Mouse (Mus musculus) monocyte, adult 5-6 weeks (primary cell): ENCODE results near the gene Adipor2. TPM values are rescaled to one million over a fixed set of nuclear protein-coding genes. Genes with fewer than 3 reads are reported as not detected.
A peak's percentile ranks its signal among the peaks of the same experiment; 100 is the strongest.

Experiments
- ATAC-seq: fragments of 153-309, 156-312 bp; replicated peaks from 2 replicates; pipeline ENCODE4 v1.8.0; 2017; ENCODE audit warnings: mild to moderate bottlenecking; ENCODE audit not compliant: low TSS enrichment, insufficient number of reproducible peaks, severe bottlenecking, poor library complexity, low FRiP score
- total RNA-seq: library from RNA; stranded (forward); fragments of 200-1000, 200-491, 200-594 nt; gene quantifications from 3 replicates; pipeline ENCODE4 v1.2.3, GENCODE M21; 2017

The Adipor2 gene
- total RNA-seq, 1 experiment from 2014 or later, result 127 TPM

DNA sequence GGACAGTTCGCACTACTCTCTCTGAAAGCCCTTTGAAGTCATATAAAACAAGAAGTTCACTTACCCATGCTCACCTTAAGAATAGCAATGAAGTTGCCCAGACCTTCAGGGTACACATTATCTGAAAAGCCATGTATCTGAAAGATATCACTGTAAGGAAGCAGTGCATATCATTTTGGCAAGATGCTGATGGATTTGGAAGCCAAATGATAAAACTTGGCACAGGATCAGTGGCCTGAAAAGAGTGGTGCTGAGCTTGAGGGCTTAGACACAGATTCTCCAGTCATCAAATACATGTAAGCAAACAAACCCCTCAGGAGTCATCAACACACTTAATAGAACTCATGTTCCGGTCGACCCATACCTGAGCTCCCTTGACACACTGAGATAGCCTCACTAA lies 16.9 kb downstream of the Adipor2 start:
- no peak for ATAC-seq

DNA sequence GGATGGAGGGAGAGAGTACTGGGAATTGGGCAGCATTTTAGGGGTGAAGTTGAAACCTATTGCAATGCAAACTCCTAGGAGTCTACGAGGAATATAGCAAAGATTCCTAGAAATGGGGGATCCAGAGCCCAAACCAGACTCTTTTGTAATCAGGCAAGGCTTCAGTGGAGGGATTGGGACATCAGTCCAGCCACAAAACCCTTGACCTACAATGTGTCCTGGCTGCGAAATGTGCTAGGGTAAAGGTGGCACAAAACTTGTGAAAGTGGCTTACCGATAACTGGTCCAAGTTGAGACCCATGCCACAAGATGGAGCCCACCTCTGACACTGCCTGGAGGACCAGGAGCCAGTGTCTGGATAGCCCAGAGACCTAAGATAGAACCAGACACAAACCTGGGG lies 18.1 kb downstream of the Adipor2 start:
- ATAC-seq, result no peak

DNA sequence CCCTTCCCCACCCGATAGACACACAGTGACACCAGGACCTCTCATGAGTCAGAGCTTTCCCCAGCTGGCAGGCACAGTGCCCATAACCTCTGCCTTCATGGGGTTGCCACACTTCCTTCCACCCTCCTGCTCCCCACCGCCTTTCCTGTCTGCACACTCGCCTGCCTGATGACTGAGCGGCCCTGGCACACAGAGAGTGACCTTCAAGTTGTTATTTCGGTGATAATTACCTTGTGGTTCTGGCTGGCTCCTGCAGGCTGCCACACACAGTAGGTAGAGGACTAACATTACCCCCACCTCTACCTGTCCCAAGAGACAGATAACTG lies 21.2 kb downstream of the Adipor2 start:
- ATAC-seq, result peak; percentile 99

- peak; percentile 61 for ATAC-seq
Measured at GRCm38 (mm10) chr6:119395421-119396308, 21.8 kb downstream of the Adipor2 start.

GRCm38 (mm10) chr6:119392836-119393235 lies 24.7 kb downstream of the Adipor2 start:
- no peak for ATAC-seq

DNA sequence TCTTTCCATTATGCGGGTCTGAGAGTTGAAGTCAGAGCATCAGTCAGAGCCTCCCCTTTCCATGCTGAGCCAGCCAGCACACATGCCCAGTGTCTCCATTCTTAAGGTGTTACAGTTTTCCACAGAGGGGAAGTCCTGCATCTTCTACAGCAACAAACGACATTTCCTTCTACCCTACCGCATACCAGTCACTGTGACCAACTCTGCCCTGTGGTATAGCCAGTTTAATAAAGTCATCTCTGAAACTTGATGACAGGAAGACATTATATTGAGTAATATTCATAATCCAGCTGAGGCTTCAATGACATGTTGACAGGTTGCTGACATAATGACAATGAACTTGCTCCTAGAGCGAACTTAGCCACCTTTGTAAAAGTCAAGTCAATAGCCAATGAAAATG lies 26.8 kb downstream of the Adipor2 start:
- ATAC-seq, result no peak

GRCm38 (mm10) chr6:119389089-119389488 lies 28.4 kb downstream of the Adipor2 start:
- ATAC-seq, result no peak

GRCm38 (mm10) chr6:119388650-119389012 lies 28.9 kb downstream of the Adipor2 start:
- ATAC-seq, result peak; percentile 99

DNA sequence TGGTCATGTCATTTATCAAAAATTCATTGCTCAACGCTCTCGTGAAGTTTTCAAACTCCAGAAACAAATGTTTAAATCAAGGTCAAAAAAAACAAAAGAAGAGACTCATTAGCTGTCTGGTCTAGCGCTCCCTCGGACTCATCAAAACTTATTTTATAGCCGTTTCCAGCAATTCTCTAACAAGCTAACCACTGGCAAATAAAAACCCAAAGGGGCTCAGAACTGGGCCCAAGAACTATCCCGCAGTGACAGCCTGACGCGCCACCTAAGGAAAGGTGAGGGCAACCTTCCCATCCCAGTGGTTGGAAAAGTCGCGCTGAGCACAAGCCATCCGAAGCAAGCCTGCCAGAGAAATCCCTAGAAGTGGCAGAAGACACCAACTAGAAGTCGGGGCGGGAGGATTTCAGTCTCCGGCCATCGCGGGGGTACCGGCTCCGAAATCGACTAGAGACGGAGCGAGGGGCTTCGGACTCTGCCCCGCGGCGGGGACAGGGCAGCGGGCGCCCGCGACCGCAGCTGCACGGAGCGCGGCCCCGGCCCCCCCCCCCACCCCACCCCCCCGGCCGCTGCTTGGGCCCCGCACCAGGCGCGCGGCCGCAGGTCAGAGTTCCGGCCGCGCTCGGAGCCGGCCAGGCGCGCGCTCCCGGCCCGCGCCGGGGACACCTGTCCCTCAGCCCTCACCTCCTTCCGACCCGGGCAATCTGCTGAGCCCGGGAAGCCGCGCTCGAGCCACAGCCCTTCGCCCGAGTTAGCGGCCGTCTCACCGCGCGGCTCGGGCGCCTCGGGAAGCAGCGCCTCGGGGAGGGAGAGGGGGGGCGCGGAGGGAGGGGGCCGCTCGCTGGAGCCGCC lies 29.5 kb downstream of the Adipor2 start:
- 0 out of 2 replicates have a peak, but pooled peaks have one; percentile 14 for ATAC-seq

GRCm38 (mm10) chr6:119386821-119387220 lies 30.7 kb downstream of the Adipor2 start:
- ATAC-seq, result no peak

DNA sequence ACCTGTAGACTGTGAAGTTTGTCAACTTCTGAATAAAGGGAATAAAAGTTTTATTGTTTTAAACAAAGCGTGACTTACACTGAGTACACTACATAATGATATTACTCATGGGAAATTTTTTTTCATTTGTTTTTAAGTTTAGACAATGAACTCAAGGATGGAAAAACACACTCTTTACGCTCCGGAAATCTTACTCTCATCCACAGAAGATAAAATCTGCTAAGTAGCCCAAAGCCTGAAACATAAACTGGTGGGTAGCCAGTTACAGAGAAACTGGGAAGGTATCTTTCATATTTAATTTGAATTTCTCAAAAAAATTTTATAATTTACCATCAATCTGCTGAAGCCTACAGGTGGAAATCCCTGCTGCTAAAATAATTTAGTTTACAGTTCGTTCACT lies 31.1 kb downstream of the Adipor2 start:
- no peak for ATAC-seq

DNA sequence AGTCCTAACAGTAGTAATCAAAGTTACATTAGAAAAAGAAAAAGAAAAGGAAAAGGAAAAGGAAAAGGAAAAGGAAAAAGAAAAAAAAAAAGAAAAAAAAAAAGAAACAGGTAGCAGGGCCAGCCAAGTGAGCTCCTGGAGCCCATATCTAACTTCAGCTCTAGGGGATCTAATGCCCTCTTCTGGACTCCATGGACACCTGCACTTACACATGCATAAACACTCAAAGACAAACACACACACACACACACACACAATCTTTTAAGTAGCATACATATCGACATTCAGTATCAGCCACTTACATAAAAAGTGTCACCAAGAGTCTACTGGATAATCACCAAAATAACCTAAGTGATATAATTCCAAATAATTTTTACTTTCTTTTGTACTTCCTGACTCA lies 31.8 kb downstream of the Adipor2 start:
- ATAC-seq, result no peak

DNA sequence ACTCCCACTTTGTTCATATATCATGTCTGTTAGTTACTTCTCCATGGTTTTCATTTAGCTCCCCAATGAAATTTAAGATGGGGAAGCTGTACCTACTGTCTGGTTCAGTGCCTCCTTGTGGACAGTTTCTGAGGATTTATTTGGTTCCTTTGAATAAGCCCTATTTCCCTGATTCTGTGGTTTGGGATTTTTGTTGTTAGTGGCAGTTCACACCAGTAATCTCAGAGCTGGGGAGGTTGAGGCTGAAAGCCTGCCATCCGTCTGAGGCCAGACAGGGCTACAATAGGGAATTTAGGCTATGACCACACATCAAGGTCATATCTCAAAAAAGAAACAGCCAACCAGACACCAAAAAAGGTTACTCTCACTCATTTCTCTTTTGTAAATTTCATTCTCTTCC lies 38.9 kb downstream of the Adipor2 start:
- no peak for ATAC-seq

GRCm38 (mm10) chr6:119377613-119378012 lies 39.9 kb downstream of the Adipor2 start:
- ATAC-seq, result peak; percentile 95

DNA sequence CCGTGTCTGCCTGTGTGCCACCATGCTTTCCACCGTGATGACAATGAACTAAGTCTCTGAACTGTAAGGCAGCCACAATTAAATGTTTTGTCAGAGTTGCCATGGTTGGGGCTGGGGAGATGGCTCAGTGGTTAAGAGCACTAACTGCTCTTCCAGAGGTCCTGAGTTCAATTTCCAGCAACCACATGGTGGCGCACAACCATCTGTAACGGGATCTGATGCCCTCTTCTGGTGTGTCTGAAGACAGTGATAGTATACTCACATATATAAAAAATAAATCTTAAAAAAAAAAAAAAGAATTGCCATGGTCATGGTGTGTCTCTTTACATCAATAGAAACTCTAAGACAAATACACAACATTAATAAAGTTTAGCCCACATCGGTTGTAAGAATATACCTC lies 42.5 kb downstream of the Adipor2 start:
- no peak for ATAC-seq

- ATAC-seq, result peak; percentile 63
Measured at GRCm38 (mm10) chr6:119373000-119373705, 44.4 kb downstream of the Adipor2 start.

DNA sequence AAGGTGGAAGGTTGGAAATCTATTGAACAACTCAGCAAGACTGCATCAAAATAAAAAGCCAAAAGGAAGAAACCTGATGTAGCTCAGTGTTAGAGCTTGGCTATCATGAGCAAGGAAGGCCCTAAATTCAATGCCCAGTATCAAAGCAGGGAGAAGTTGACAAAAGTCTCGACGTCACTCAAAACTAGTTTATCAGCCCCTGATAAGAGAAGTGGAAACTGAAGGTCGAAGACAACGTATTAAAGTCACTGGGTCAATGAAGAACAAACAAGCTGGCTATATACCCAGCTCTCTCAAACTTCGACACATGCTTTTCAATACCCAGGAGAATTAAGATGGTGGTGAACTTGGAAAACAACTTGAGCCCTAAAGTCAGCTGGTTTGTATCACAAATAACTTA lies 45.3 kb downstream of the Adipor2 start:
- no peak for ATAC-seq

GRCm38 (mm10) chr6:119371624-119372023 lies 45.9 kb downstream of the Adipor2 start:
- ATAC-seq, result no peak

DNA sequence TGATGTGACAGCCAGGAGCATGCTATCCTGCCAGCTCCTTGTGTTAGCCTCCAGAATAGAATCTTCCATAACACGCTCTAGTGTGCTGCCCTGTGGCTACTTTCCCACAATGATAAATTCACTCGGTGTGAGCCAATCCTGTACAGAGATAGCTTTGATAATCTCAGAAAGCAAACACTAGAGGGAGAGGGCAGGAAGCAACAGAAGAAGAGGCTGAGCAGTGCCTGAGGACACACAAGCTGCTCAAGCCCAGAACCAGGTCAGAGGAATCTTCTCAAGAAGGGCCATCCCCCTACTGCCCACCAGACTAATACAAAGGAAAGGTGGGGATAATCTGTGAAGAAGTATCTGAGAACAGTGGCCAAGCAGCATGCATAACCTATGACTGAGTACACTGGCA lies 50.1 kb downstream of the Adipor2 start:
- ATAC-seq, result no peak
